Mouse (Mus musculus) bone marrow, adult 2 months (tissue): ENCODE results near the gene Sdccag8.

Source experiments
- CTCF ChIP-seq: fragments of 200-500 bp; IDR thresholded peaks from 2 replicates; pipeline ENCODE4 v1.5.1; 2011; ENCODE audit warnings: low read length, control low read depth; ENCODE audit not compliant: control insufficient read depth, insufficient read depth
- POLR2A ChIP-seq: fragments of 200-500 bp; IDR thresholded peaks from 2 replicates; pipeline ENCODE4 v1.6.1; 2011; ENCODE audit warnings: low read depth, mild to moderate bottlenecking, control low read depth, low read length, borderline replicate concordance; ENCODE audit not compliant: control insufficient read depth

GRCm38 (mm10) chr1:176944458-176945174 is 130.2 kb downstream of the Sdccag8 start:
- no peak; the same call in 1 of the 2 replicates for TF ChIP-seq CTCF
- no peak for TF ChIP-seq POLR2A
